Mouse (Mus musculus) layer of hippocampus, postnatal 10 days (tissue): ENCODE results near the gene Rnf121. TPM values are rescaled to one million over a fixed set of nuclear protein-coding genes. Genes with fewer than 3 reads are reported as not detected.
"Not testable (repeated sequence)": the region's sequence is repeated elsewhere in the genome, so short reads cannot be mapped to it uniquely, and the experiment has no call there.

Source experiments
- DNase-seq, 2 experiments: peaks; one replicate each; pipeline ENCODE4 v3.0.0; 2021; ENCODE audit warnings: low spot score in 2 of 2
- total RNA-seq, 2 experiments: library from RNA; stranded (reverse); gene quantifications; 2 replicates each; pipeline ENCODE4 v1.2.3; 2021

Gene Rnf121
- total RNA-seq, 2 experiments from 2014 or later = 44.6 to 45.4 TPM

DNA sequence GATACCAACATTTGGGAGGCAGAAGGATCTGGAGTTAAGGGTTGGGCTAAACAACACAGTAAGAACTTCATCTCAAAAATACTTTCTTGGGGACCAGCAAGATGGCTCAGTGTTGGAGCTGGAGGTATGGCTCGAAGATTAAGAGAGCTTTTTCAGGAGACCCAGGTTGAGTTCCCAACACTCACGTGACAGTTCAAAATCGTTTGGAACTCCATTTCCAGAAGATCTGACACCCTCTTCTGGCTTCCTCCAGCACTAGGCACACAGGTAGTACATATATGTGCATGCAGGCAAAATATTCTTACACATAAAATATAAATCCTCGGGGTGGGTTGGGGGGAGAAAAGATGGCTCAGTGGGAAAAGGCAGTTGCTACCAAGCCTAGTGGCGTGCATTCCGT lies 1.1 kb upstream of the Rnf121 start:
- no peak for DNase-seq

DNA sequence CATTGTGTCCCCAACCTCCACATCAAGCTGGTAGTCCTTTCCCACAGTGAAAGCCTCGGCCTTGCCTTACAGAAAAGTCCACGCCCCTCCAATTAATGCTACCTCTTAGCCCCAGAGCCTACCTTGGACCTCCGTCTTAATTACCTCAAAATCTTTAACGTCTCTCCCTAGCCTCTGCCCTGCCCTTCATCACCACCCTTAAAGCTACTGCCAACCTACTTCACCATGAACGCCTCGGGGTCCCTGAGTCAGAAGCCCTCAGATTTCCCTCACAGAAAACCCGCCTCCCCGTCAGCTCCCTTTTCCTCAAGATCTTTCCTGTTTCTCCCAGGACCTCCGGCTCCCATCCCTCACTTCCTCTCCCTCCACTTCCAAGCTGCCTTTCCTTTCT lies 619 bp downstream of the Rnf121 start:
- no peak for DNase-seq

DNA sequence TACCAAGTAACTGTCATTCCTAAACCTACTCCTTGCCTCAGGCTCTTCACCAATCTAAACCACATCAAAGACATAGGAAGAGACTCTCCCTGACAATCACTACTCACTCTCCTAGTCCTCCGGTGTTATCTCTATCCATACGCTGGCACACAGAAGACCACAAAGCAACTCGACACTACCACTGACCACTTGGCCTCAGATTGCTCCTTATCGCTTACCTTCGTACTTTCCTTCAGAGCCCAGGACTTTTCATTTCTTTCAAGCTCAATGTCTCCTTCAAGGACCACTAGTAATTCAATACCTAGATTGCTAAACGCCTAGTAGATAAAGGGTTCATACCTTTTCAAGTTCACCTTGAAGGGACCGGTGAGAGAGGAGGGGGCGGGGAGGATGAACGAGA lies 1.4 kb downstream of the Rnf121 start:
- no peak for DNase-seq

- DNase-seq = no peak
Observed at GRCm38 (mm10) chr7:102062203-102062602, 3.1 kb downstream of the Rnf121 start.

DNA sequence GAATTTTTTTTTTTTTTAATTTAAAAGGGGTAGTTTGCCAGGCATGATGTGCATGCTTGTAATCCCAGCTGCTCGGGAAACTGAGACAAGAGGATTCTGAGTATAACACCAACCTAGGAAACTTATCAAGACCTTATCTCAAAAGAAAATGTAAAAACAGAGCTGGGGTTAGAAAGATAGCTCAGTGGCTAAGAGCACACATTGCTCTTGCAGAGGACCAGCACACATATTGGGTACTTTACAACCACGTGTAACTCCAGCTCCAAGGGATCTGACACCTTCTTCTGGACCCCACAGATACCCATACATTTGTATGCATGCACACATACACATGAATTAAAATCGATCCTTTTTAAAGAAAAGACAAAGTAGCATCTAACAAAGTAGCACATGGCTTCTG lies 3.9 kb downstream of the Rnf121 start:
- no peak for DNase-seq

DNA sequence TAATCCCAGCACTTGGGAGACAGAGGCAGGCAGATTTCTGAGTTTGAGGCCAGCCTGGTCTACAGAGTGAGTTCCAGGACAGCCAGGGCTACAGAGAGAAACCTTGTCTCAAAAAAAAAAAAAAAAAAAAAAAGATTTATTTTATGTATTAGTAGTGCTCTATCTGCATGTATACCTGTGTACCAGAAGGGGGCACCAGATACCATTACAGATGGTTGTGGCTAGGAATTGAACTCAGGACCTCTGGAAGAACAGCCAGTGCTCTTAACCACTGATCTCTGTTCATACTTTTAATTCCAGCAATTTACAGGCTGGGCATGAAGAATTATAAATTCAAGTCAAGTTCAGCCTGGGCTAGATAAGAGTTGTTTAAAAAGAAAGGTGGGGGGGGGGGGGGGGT lies 16.7 kb downstream of the Rnf121 start:
- DNase-seq = not testable (repeated sequence)

DNA sequence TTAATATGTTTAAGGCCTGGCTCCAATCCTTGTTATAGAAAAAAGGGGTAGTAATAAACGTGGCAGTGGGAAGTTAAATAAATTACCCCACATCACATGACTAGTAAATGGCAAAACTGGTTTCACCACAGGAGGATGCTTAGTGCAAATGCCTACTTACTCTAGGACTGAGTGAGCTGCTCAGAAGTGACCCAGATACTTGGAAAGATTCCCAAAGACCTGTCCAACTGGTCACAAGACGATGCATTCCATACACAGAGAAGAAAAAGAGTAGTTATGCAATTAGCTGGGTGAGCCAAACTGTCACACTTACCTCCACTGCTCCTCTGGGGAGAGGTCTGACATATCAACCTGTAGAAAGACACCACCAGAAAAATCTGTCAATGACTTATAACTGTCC lies 23.0 kb downstream of the Rnf121 start:
- DNase-seq = no peak

DNA sequence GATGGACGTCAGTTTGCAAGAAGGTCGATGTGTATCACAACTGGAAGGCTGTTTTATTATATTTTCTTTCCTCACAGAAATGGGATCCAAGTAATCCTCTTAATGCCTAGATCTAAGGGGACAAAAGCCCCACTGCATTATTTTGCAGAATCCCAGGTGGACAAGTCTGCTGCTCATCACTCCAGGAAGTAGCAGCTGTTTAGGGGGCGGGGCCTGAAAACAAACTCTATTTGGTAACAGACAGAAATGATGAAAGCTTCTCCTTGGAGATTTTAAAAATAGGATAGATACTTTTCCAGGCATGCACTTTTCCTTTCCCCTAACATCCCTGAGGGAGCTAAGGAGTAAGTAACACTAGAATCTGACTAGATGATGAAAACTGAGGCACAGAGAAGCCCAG lies 28.0 kb downstream of the Rnf121 start:
- no peak for DNase-seq

GRCm38 (mm10) chr7:102035534-102035933 lies 29.7 kb downstream of the Rnf121 start:
- no peak for DNase-seq

DNA sequence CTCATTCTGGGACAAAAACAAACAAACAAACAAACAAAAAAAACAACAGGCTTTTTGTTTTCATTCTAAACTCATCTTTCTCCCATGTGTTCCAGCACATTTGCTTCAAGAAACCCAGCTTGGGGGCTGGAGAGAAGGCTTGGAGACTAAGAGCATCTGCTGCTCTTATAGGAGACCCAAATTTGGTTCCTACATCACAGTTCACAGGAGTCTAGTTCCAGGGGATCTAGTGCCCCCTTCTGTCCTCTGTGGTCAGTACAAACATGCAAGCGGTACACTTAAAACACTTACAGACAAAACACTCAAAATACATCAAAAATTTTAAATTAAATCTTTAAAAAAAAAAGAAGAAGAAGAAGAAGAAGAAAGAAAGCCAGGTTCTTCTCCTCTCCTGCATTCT lies 30.4 kb downstream of the Rnf121 start:
- no peak for DNase-seq

DNA sequence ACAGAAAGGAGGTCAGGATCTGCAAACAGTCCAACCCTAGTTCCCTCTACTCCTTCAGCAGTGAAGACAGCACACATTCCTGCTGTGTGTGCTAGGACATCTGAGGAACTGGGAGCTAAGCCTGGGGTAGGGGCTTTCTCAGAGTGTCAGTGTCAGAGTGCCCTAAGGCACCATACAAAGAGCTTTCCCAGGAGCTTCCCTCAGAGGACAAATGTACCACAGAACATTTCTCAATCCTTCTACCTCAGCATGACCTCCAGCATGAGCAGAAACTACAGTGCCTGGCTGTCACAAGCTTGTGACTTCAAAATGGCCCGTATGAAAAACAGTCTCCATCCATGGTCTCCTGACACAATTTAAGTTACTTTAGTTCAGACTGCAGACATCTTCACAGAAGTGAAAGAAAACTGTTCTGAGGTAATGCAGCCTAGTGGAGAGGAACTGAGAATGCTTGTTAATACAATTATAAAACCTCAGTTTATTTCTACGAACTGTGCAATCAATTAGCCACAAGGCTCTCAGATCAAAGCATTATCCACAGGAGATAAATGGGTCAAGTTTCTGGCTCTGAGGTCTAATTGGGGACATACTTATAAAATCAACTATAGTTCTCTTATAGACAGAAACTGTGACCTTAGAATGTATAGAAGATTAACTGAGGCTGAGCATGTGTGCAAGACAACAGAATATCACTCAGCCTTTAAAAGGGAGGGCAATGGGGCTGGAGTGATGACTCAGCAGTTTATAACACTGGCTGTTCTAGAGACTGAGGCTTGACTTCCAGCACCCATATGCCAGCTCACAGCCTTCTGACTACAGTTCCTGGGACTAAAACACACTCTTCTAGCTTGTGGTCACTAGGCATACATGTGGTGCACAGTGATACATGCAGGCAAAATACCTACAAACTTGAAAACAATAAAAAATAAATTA lies 39.8 kb downstream of the Rnf121 start:
- DNase-seq = no peak

DNA sequence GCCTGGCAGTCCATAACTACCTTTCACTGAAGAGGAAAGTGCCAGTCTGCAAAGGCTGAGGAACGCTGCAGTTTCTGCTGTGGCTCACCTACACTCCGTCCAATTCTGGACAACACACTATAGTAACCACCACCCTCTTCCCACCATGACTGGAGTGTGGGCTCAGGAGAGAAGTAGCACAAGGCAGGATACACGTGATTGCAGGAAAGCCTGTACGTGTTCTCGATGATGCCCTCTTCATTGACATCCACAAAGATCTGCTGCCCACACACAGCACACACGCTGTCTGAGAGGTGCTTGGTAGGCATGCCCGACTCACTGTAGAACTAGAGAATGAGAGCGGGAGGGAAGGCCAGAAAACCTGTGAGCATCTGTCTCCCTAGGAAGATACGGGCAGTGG lies 41.4 kb downstream of the Rnf121 start:
- DNase-seq = no peak

GRCm38 (mm10) chr7:102020934-102021333 lies 44.3 kb downstream of the Rnf121 start:
- DNase-seq = not testable (repeated sequence)

GRCm38 (mm10) chr7:102019362-102019761 lies 45.9 kb downstream of the Rnf121 start:
- DNase-seq = no peak

DNA sequence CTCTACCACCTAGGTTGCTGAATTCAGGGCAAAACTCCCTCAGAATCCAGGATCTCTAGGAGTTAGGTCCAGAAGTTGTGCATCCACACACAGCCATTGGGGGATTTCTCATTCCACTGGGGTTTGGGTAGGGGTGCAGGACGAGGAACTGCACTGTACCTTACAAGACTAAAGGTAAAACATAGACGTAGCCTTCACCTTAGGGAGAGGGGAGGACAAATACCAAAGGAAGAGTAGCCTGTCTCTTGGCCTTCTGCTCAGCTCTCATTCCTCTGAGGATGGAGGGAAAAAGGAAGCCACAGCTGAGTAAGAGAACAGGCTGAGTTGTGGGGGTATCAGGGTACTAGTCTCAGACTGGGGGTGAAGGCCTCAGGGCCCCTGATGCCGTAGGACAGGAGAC lies 46.7 kb downstream of the Rnf121 start, which contains the start of gene Il18bp:
Gene Il18bp, minus strand, starts transcription at position 101 of the 400 bp plus-strand sequence.
- no peak for DNase-seq

DNA sequence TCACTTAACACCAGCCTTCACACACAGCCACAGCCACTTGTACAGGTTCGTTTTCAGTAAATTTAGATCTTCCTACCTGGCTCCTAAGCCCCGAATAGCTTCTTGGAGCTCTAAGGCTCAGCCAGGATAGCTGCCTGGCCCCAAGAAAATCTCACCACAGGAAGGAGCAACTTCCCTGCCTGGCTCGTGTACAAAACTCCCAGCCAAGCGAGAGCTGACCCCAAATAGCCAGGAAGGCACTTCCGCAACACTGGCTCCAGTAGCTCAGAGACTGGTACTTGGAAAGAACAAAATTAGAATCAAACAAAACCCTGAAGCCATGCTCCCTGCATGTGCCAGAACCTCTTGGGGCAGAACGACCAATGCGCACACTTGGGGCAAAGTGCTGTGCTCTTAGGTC lies 47.2 kb downstream of the Rnf121 start:
- no peak for DNase-seq

- DNase-seq = no peak
Observed at GRCm38 (mm10) chr7:102017452-102017851, 47.8 kb downstream of the Rnf121 start.

- no peak for DNase-seq
Observed at GRCm38 (mm10) chr7:102016936-102017335, 48.3 kb downstream of the Rnf121 start.

- DNase-seq = no peak
Observed at GRCm38 (mm10) chr7:102014995-102015394, 50.3 kb downstream of the Rnf121 start.

GRCm38 (mm10) chr7:102013416-102013815 lies 51.9 kb downstream of the Rnf121 start:
- DNase-seq = no peak

- DNase-seq = no peak
Observed at GRCm38 (mm10) chr7:102011855-102012254, 53.4 kb downstream of the Rnf121 start.

- no peak for DNase-seq
Observed at GRCm38 (mm10) chr7:102006520-102006919, 58.7 kb downstream of the Rnf121 start.
